Mouse (Mus musculus) CH12.LX (cell line): ENCODE data around the gene Ppt2. TPM values are rescaled to one million over a fixed set of nuclear protein-coding genes. Genes with fewer than 3 reads are reported as not detected.

ENCODE experiments used
- DNase-seq: peaks from one replicate; pipeline ENCODE4 v3.0.0-alpha.2; 2013; ENCODE audit errors: extremely low read depth
- H3K27ac ChIP-seq: 2 replicates; pipeline ENCODE4 v1.5.1; 2012; ENCODE audit warnings: low read depth, mild to moderate bottlenecking, control low read depth, moderate library complexity; ENCODE audit not compliant: insufficient read depth
- H3K27me3 ChIP-seq: replicated peaks from 2 replicates; pipeline ENCODE3; 2012; ENCODE audit warnings: inconsistent platforms
- H3K36me3 ChIP-seq, 2 experiments: replicated peaks in 1 of 2; 2 replicates each; pipeline versions ENCODE3 to v1.6.1; 2012; ENCODE audit warnings: inconsistent platforms in 1 of 2, low read length in 1 of 2, mild to moderate bottlenecking in 1 of 2, mixed read lengths in 1 of 2, moderate library complexity in 1 of 2; ENCODE audit not compliant: control insufficient read depth in 1 of 2, insufficient read depth in 1 of 2
- H3K4me1 ChIP-seq, 2 experiments: 2 replicates each; pipeline ENCODE4 v1.6.1; 2012; ENCODE audit warnings: inconsistent platforms in 1 of 2, moderate library complexity in 1 of 2; ENCODE audit not compliant: insufficient read depth in 2 of 2, control insufficient read depth in 1 of 2
- H3K4me2 ChIP-seq: 2 replicates; pipeline ENCODE4 v1.6.1; 2012; ENCODE audit warnings: low read depth, mild to moderate bottlenecking, control low read depth; ENCODE audit not compliant: poor library complexity, insufficient read depth, severe bottlenecking
- H3K4me3 ChIP-seq, 3 experiments: fragments of 150-350 bp in 1 of 3; sonication (generic) in 1 of 3; replicated peaks in 1 of 3; 2 replicates each; pipeline versions ENCODE3 to v1.5.1; 2011 to 2012; ENCODE audit warnings: low read depth in 2 of 3, low read length in 2 of 3, mild to moderate bottlenecking in 2 of 3, moderate library complexity in 2 of 3, control low read depth in 1 of 3, improper control_type of control experiment in 1 of 3, inconsistent platforms in 1 of 3, mixed read lengths in 1 of 3; ENCODE audit not compliant: poor library complexity in 1 of 3
- H3K79me2 ChIP-seq: replicated peaks from 2 replicates; pipeline ENCODE4 v1.6.1; 2012; ENCODE audit warnings: mild to moderate bottlenecking, moderate library complexity; ENCODE audit not compliant: control insufficient read depth, poor library complexity, insufficient read depth, severe bottlenecking; ENCODE audit errors: extremely low read depth
- H3K9ac ChIP-seq: 2 replicates; pipeline ENCODE4 v1.6.1; 2012; ENCODE audit warnings: low read depth, mild to moderate bottlenecking, control low read depth, moderate library complexity; ENCODE audit not compliant: insufficient read depth
- H3K9me3 ChIP-seq: replicated peaks from 2 replicates; pipeline ENCODE3; 2012; ENCODE audit warnings: low read length, inconsistent platforms, mixed read lengths
- BHLHE40 ChIP-seq: IDR thresholded peaks from 2 replicates; pipeline ENCODE4 v1.6.1; 2011; ENCODE audit warnings: mild to moderate bottlenecking, low read depth, low read length, improper control_type of control experiment
- E2F4 ChIP-seq: IDR thresholded peaks from 2 replicates; pipeline ENCODE4 v1.6.1; 2011; ENCODE audit warnings: low read depth, low read length, improper control_type of control experiment; ENCODE audit not compliant: insufficient replicate concordance
- EP300 ChIP-seq: IDR thresholded peaks from 2 replicates; pipeline ENCODE4 v1.6.1; 2011; ENCODE audit warnings: low read length, improper control_type of control experiment
- ETS1 ChIP-seq: conservative IDR thresholded peaks from 2 replicates; pipeline ENCODE4 v1.6.1; 2012; ENCODE audit warnings: low read depth, mild to moderate bottlenecking, inconsistent platforms, low read length, improper control_type of control experiment, moderate library complexity
- GABPA ChIP-seq: IDR thresholded peaks from 2 replicates; pipeline ENCODE4 v1.6.1; 2012; ENCODE audit warnings: low read depth, low read length, improper control_type of control experiment, inconsistent platforms; ENCODE audit not compliant: insufficient replicate concordance
- IRF4 ChIP-seq: IDR thresholded peaks from 2 replicates; pipeline ENCODE4 v1.6.1; 2014; ENCODE audit warnings: low read depth, mild to moderate bottlenecking, inconsistent platforms, low read length, improper control_type of control experiment
- JUN ChIP-seq: IDR thresholded peaks from 2 replicates; pipeline ENCODE4 v1.6.1; 2011; ENCODE audit warnings: low read depth, mild to moderate bottlenecking, low read length, improper control_type of control experiment, moderate library complexity; ENCODE audit not compliant: insufficient read depth
- MAFK ChIP-seq: IDR thresholded peaks from 2 replicates; pipeline ENCODE4 v1.6.1; 2011; ENCODE audit warnings: low read length, improper control_type of control experiment; ENCODE audit not compliant: insufficient replicate concordance
- MEF2A ChIP-seq: IDR thresholded peaks from 2 replicates; pipeline ENCODE4 v1.6.1; 2014; ENCODE audit warnings: low read depth, mild to moderate bottlenecking, inconsistent platforms, low read length, improper control_type of control experiment, borderline replicate concordance
- MXI1 ChIP-seq: IDR thresholded peaks from 2 replicates; pipeline ENCODE4 v1.6.1; 2011; ENCODE audit warnings: mild to moderate bottlenecking, low read depth, low read length, improper control_type of control experiment
- MYC ChIP-seq: IDR thresholded peaks from 2 replicates; pipeline ENCODE4 v1.6.1; 2011; ENCODE audit warnings: low read depth, mild to moderate bottlenecking, improper control_type of control experiment, low read length
- NELFE ChIP-seq: IDR thresholded peaks from 2 replicates; pipeline ENCODE4 v1.6.1; 2011; ENCODE audit warnings: low read depth, low read length, improper control_type of control experiment
- NRF1 ChIP-seq: IDR thresholded peaks from 2 replicates; pipeline ENCODE4 v1.6.1; 2014; ENCODE audit warnings: low read depth, mild to moderate bottlenecking, inconsistent platforms, low read length, improper control_type of control experiment, moderate library complexity
- PAX5 ChIP-seq: IDR thresholded peaks from 2 replicates; pipeline ENCODE4 v1.6.1; 2012; ENCODE audit warnings: low read length, inconsistent platforms, mixed read lengths
- POLR2A ChIP-seq: IDR thresholded peaks from 2 replicates; pipeline ENCODE4 v1.6.1; 2011; ENCODE audit warnings: low read depth, mild to moderate bottlenecking, improper control_type of control experiment, low read length
- POLR2AphosphoS2 ChIP-seq: IDR thresholded peaks from 2 replicates; pipeline ENCODE4 v1.6.1; 2011; ENCODE audit warnings: low read depth, low read length, improper control_type of control experiment
- RAD21 ChIP-seq: IDR thresholded peaks from 2 replicates; pipeline ENCODE4 v1.6.1; 2011; ENCODE audit warnings: low read depth, mild to moderate bottlenecking, low read length, improper control_type of control experiment, moderate library complexity
- SIN3A ChIP-seq: IDR thresholded peaks from 2 replicates; pipeline ENCODE4 v1.6.1; 2012; ENCODE audit warnings: low read length, improper control_type of control experiment, inconsistent platforms
- SMC3 ChIP-seq: IDR thresholded peaks from 2 replicates; pipeline ENCODE4 v1.6.1; 2011; ENCODE audit warnings: low read depth, low read length, improper control_type of control experiment
- TCF12 ChIP-seq: IDR thresholded peaks from 2 replicates; pipeline ENCODE4 v1.6.1; 2014; ENCODE audit warnings: low read depth, mild to moderate bottlenecking, inconsistent platforms, low read length, improper control_type of control experiment
- UBTF ChIP-seq: IDR thresholded peaks from 2 replicates; pipeline ENCODE4 v1.6.1; 2012; ENCODE audit warnings: low read depth, mild to moderate bottlenecking, inconsistent platforms, low read length, improper control_type of control experiment, moderate library complexity
- USF1 ChIP-seq: IDR thresholded peaks from 2 replicates; pipeline ENCODE4 v1.6.1; 2014; ENCODE audit warnings: low read depth, mild to moderate bottlenecking, inconsistent platforms, low read length, improper control_type of control experiment
- USF2 ChIP-seq: conservative IDR thresholded peaks from 2 replicates; pipeline ENCODE4 v1.6.1; 2011; ENCODE audit warnings: low read depth, low read length, improper control_type of control experiment
- ZC3H11A ChIP-seq: IDR thresholded peaks from 2 replicates; pipeline ENCODE4 v1.6.1; 2012; ENCODE audit warnings: low read depth, mild to moderate bottlenecking, inconsistent platforms, low read length, improper control_type of control experiment
- ZKSCAN1 ChIP-seq: IDR thresholded peaks from 2 replicates; pipeline ENCODE4 v1.6.1; 2012; ENCODE audit warnings: low read depth, inconsistent platforms, low read length, improper control_type of control experiment, borderline replicate concordance
- ZMIZ1 ChIP-seq: IDR thresholded peaks from 2 replicates; pipeline ENCODE4 v1.6.1; 2012; ENCODE audit warnings: low read depth, mild to moderate bottlenecking, inconsistent platforms, low read length, improper control_type of control experiment
- ZNF384 ChIP-seq: IDR thresholded peaks from 2 replicates; pipeline ENCODE4 v1.6.1; 2012; ENCODE audit warnings: low read depth, low read length, improper control_type of control experiment, inconsistent platforms
- dilution Hi-C: fragments of 300-500 bp; cut with MboI; formaldehyde crosslinking; loops from 2 replicates; pipeline ENCODE4 v1.14.3; 2020; ENCODE audit warnings: low sequenced_read_pairs; ENCODE audit not compliant: extremely low pct_unique_long_range_greater_than_20kb, extremely low pct_ligation_motif_present
- in situ Hi-C: fragments of 300-500 bp; cut with MboI; formaldehyde crosslinking; loops from 3 replicates; pipeline ENCODE4 v1.14.3; 2019; ENCODE audit warnings: low sequenced_read_pairs, low pct_ligation_motif_present, low pct_unique_long_range_greater_than_20kb, mixed read lengths
- polyA plus RNA-seq: library from polyadenylated mRNA; unstranded; fragments of >175 nt; gene quantifications from 2 replicates; pipeline ENCODE4 v1.2.1, GENCODE M21; 2012; ENCODE audit warnings: low read depth; ENCODE audit not compliant: insufficient read length
- total RNA-seq, 2 experiments: library from RNA; depleted of rRNA; stranded (reverse); fragments of 300-350 nt in 1 of 2; fragments of >200 nt in 1 of 2; gene quantifications; 2 replicates each; pipeline ENCODE4 v1.2.3; 2012 to 2014

Ppt2 gene
- total and polyA plus RNA-seq, 3 experiments = 0.84 to 1.9 TPM; not detected in 1

- in situ Hi-C loops = loop anchor here (5.0 kb wide), 2 partner anchors 49 to 174 kb away; no protein-coding TSS in a partner anchor
- peaks cover 30 to 49% of the 10 kb centered on the region in 2 experiments for H3K36me3 ChIP-seq
- no peak for DNase-seq
These were observed 12.4 kb downstream of the Ppt2 start, which contains the start of gene Egfl8 for GRCm38 (mm10) chr17:34615871-34616270. Egfl8 (minus strand) TSS chr17:34615971.

DNA sequence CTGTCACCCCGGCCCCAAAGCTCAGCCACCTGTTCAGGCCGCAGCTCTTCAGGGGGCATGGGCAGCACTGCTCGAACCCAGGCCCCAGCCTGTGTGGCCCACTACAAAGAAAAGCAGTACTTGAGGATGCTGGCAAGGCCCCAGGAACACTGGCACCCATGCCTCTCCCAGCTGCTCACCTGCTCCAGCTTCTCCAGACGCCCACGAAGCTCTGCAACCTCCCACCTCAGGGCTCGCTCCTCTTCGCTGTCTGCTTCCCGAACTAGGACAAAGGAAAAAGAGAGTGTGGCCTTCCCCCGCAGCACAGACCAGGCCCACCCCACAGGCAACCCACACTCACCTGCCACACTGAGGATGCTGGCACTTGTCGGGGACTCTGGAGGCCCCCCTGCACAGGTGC is 14.5 kb downstream of the Ppt2 start:
- TF ChIP-seq SMC3 (no peak), IRF4 (no peak), MYC (no peak), SIN3A (no peak), POLR2A (no peak), ZNF384 (no peak), JUN (no peak), ZKSCAN1 (no peak), E2F4 (no peak), GABPA (no peak), BHLHE40 (no peak), USF2 (no peak), EP300 (no peak), MEF2A (no peak), POLR2AphosphoS2 (no peak), UBTF (no peak), NELFE (no peak)
- no peaks in the 10 kb centered on the region for H3K27me3 ChIP-seq
- H3K4me2 ChIP-seq = no peak overlapping the region
- H3K9ac ChIP-seq = no peak overlapping the region
- no peak overlapping the region for H3K4me3 ChIP-seq
- DNase-seq = no peak
- no peaks in the 10 kb centered on the region for H3K9me3 ChIP-seq
- in situ Hi-C loops = no loop called here
- peaks cover 39 to 66% of the 10 kb centered on the region in 2 experiments for H3K36me3 ChIP-seq
- peaks cover 0 to 2% of the 10 kb centered on the region in 2 experiments; a peak in 1 of 4 replicates for H3K4me1 ChIP-seq
- no peak overlapping the region for H3K27ac ChIP-seq
- dilution Hi-C loops = no loop called here
- H3K79me2 ChIP-seq = no peaks in the 10 kb centered on the region

More at GRCm38 (mm10) chr17:34615871-34616270, 12.4 kb downstream of the Ppt2 start, which contains the start of gene Egfl8:
- Histone ChIP-seq H3K79me2 (no peaks in the 10 kb centered on the region), H3K9me3 (no peaks in the 10 kb centered on the region), H3K9ac (no peak within 1 kb of the TSS), H3K27me3 (peaks cover 5% of the 10 kb centered on the region)
- TF ChIP-seq ZMIZ1 = no peak
- TF ChIP-seq TCF12 = no peak
- no peak for TF ChIP-seq RAD21
- no peak for TF ChIP-seq USF2
- TF ChIP-seq BHLHE40 = no peak
- TF ChIP-seq PAX5 = no peak
- no peak for TF ChIP-seq SIN3A
- no peak for TF ChIP-seq MYC
- no peak for TF ChIP-seq MXI1
- no peak for TF ChIP-seq ETS1
- TF ChIP-seq ZNF384 = no peak
- TF ChIP-seq NRF1 = no peak
- no peak for TF ChIP-seq IRF4
- TF ChIP-seq ZC3H11A = no peak
- no peak for TF ChIP-seq USF1
- no peak for TF ChIP-seq MAFK
- no peak for TF ChIP-seq POLR2AphosphoS2
- TF ChIP-seq, all 38 proteins: peak for 0
- no peak within 1 kb of the TSS for H3K4me3 ChIP-seq
- no peak within 1 kb of the TSS for H3K27ac ChIP-seq
- dilution Hi-C loops = no loop called here
- H3K4me2 ChIP-seq = no peak within 1 kb of the TSS
- peaks cover 2 to 3% of the 10 kb centered on the region in 2 experiments; a peak in 2 of 4 replicates for H3K4me1 ChIP-seq
